Mouse (Mus musculus): Measurements from ENCODE around the gene Tagln3. TPM values are rescaled to one million over a fixed set of nuclear protein-coding genes. Genes with fewer than 3 reads are reported as not detected.

The Tagln3 gene
- polyA plus RNA-seq, 1 experiment: 0.09 TPM

GRCm38 (mm10) chr16:45765102-45765501 lies 40.7 kb upstream of the Tagln3 start:
- peaks cover 84% of the 10 kb centered on the region for H3K36me3 ChIP-seq (ENCODE audit: control insufficient read depth, insufficient read depth)
- no peak overlapping the region for H3K4me3 ChIP-seq (ENCODE audit: insufficient read depth, poor library complexity, severe bottlenecking)

GRCm38 (mm10) chr16:45762859-45763505 lies 38.6 kb upstream of the Tagln3 start:
- TF ChIP-seq FOSL1 (IDR thresholded peaks at IDR 0.05; ENCODE audit: insufficient read depth, low read length, poor library complexity, severe bottlenecking) (no peak), CEBPB (IDR thresholded peaks at IDR 0.05; ENCODE audit: low read depth) (no peak), MAX (IDR thresholded peaks at IDR 0.05) (no peak), CTCF (IDR thresholded peaks at IDR 0.05; ENCODE audit: control insufficient read depth, insufficient read depth, insufficient read length) (no peak), MYOD1 (IDR thresholded peaks at IDR 0.05; ENCODE audit: control insufficient read depth, insufficient read length, low read depth) (no peak), MYOG (IDR thresholded peaks at IDR 0.05; ENCODE audit: control insufficient read depth, extremely low read depth, insufficient read length) (no peak), USF1 (IDR thresholded peaks at IDR 0.05; ENCODE audit: low read depth) (no peak)
- Histone ChIP-seq H3ac (ENCODE audit: control insufficient read depth, insufficient read length, low read depth) (no peak overlapping the region), H3K36me3 (ENCODE audit: control insufficient read depth, insufficient read depth) (peaks cover 79% of the 10 kb centered on the region), H3K79me2 (ENCODE audit: control insufficient read depth, insufficient read depth) (no peaks in the 10 kb centered on the region), H3K27me3 (ENCODE audit: control insufficient read depth, insufficient read depth, insufficient read length) (no peaks in the 10 kb centered on the region), H3K79me3 (ENCODE audit: low read depth) (no peaks in the 10 kb centered on the region), H3K4me3 (ENCODE audit: insufficient read depth, poor library complexity, severe bottlenecking) (no peak overlapping the region)

More at GRCm38 (mm10) chr16:45765102-45765501, 40.7 kb upstream of the Tagln3 start:
- no peak for TF ChIP-seq MYOG (IDR thresholded peaks at IDR 0.05; ENCODE audit: control insufficient read depth, extremely low read depth, insufficient read length)
- no peak for TF ChIP-seq CEBPB (IDR thresholded peaks at IDR 0.05; ENCODE audit: low read depth)
- no peak for TF ChIP-seq USF1 (IDR thresholded peaks at IDR 0.05; ENCODE audit: low read depth)
- no peak for TF ChIP-seq FOSL1 (IDR thresholded peaks at IDR 0.05; ENCODE audit: insufficient read depth, low read length, poor library complexity, severe bottlenecking)
- no peak for TF ChIP-seq MYOD1 (IDR thresholded peaks at IDR 0.05; ENCODE audit: control insufficient read depth, insufficient read length, low read depth)
- no peak for TF ChIP-seq CTCF (IDR thresholded peaks at IDR 0.05; ENCODE audit: control insufficient read depth, insufficient read depth, insufficient read length)
- no peak for TF ChIP-seq MAX (IDR thresholded peaks at IDR 0.05)
- Histone ChIP-seq H3K79me2 (ENCODE audit: control insufficient read depth, insufficient read depth) (no peaks in the 10 kb centered on the region), H3ac (ENCODE audit: control insufficient read depth, insufficient read length, low read depth) (no peak overlapping the region), H3K79me3 (ENCODE audit: low read depth) (no peaks in the 10 kb centered on the region), H3K27me3 (ENCODE audit: control insufficient read depth, insufficient read depth, insufficient read length) (no peaks in the 10 kb centered on the region)

GRCm38 (mm10) chr16:45761425-45761824 lies 37.0 kb upstream of the Tagln3 start:
- no peaks in the 10 kb centered on the region for H3K79me3 ChIP-seq (ENCODE audit: low read depth)
- no peaks in the 10 kb centered on the region for H3K27me3 ChIP-seq (ENCODE audit: control insufficient read depth, insufficient read depth, insufficient read length)
- H3K36me3 ChIP-seq (ENCODE audit: control insufficient read depth, insufficient read depth): peaks cover 81% of the 10 kb centered on the region
- H3ac ChIP-seq (ENCODE audit: control insufficient read depth, insufficient read length, low read depth): no peak overlapping the region
- TF ChIP-seq MAX (IDR thresholded peaks at IDR 0.05) (no peak), CTCF (IDR thresholded peaks at IDR 0.05; ENCODE audit: control insufficient read depth, insufficient read depth, insufficient read length) (peak; percentile 7)
- no peaks in the 10 kb centered on the region for H3K79me2 ChIP-seq (ENCODE audit: control insufficient read depth, insufficient read depth)
- H3K4me3 ChIP-seq (ENCODE audit: insufficient read depth, poor library complexity, severe bottlenecking): no peak overlapping the region

- H3K79me2 ChIP-seq (ENCODE audit: control insufficient read depth, insufficient read depth): no peaks in the 10 kb centered on the region
Observed at GRCm38 (mm10) chr16:45758726-45759269, 34.4 kb upstream of the Tagln3 start.

GRCm38 (mm10) chr16:45757421-45758078 lies 33.1 kb upstream of the Tagln3 start:
- Histone ChIP-seq H3K36me3 (ENCODE audit: control insufficient read depth, insufficient read depth) (peaks cover 53% of the 10 kb centered on the region), H3K4me3 (ENCODE audit: insufficient read depth, poor library complexity, severe bottlenecking) (no peak overlapping the region), H3K27me3 (ENCODE audit: control insufficient read depth, insufficient read depth, insufficient read length) (no peaks in the 10 kb centered on the region), H3ac (ENCODE audit: control insufficient read depth, insufficient read length, low read depth) (no peak overlapping the region), H3K79me3 (ENCODE audit: low read depth) (no peaks in the 10 kb centered on the region), H3K79me2 (ENCODE audit: control insufficient read depth, insufficient read depth) (no peaks in the 10 kb centered on the region)
- no peak for TF ChIP-seq FOSL1 (IDR thresholded peaks at IDR 0.05; ENCODE audit: insufficient read depth, low read length, poor library complexity, severe bottlenecking)
- TF ChIP-seq MYOG (IDR thresholded peaks at IDR 0.05; ENCODE audit: control insufficient read depth, extremely low read depth, insufficient read length): no peak
- no peak for TF ChIP-seq MAX (IDR thresholded peaks at IDR 0.05)

More at GRCm38 (mm10) chr16:45758726-45759269, 34.4 kb upstream of the Tagln3 start:
- Histone ChIP-seq H3ac (ENCODE audit: control insufficient read depth, insufficient read length, low read depth) (no peak overlapping the region), H3K27me3 (ENCODE audit: control insufficient read depth, insufficient read depth, insufficient read length) (no peaks in the 10 kb centered on the region), H3K36me3 (ENCODE audit: control insufficient read depth, insufficient read depth) (peaks cover 60% of the 10 kb centered on the region), H3K79me3 (ENCODE audit: low read depth) (no peaks in the 10 kb centered on the region), H3K4me3 (ENCODE audit: insufficient read depth, poor library complexity, severe bottlenecking) (no peak overlapping the region)
- TF ChIP-seq FOSL1 (IDR thresholded peaks at IDR 0.05; ENCODE audit: insufficient read depth, low read length, poor library complexity, severe bottlenecking): no peak
- TF ChIP-seq USF1 (IDR thresholded peaks at IDR 0.05; ENCODE audit: low read depth): no peak
- no peak for TF ChIP-seq CTCF (IDR thresholded peaks at IDR 0.05; ENCODE audit: control insufficient read depth, insufficient read depth, insufficient read length)
- TF ChIP-seq MAX (IDR thresholded peaks at IDR 0.05): no peak
- no peak for TF ChIP-seq MYOG (IDR thresholded peaks at IDR 0.05; ENCODE audit: control insufficient read depth, extremely low read depth, insufficient read length)
- no peak for TF ChIP-seq MYOD1 (IDR thresholded peaks at IDR 0.05; ENCODE audit: control insufficient read depth, insufficient read length, low read depth)
- TF ChIP-seq CEBPB (IDR thresholded peaks at IDR 0.05; ENCODE audit: low read depth): no peak

Data from C2C12 (cell line).